In genomic region chr2:65783392-65783791, GRCm38 (mm10) we compare ENCODE assay signal across 29 mouse cellular contexts.
"Had no signal": no experiment of that assay in that cellular context is flagged by ENCODE, and none has a peak within 500 bp of the region (broad histone marks: within the 10 kb centered on the region; RNA-seq: fewer than 3 reads in every experiment).

No protein-coding gene starts in this region.

- H3K4me1 ChIP-seq: limb, embryonic 12.5 days; limb, embryonic 15.5 days; liver, embryonic 12.5 days; liver, embryonic 13.5 days; liver, embryonic 15.5 days; lung, embryonic 15.5 days; megakaryocyte, embryonic 14.5 days; midbrain, embryonic 10.5 days; midbrain, embryonic 12.5 days; midbrain, embryonic 13.5 days; midbrain, embryonic 15.5 days had no signal

- H3K4me3 ChIP-seq: limb, embryonic 10.5 days; limb, embryonic 12.5 days; limb, embryonic 13.5 days; limb, embryonic 15.5 days; liver, embryonic 12.5 days; liver, embryonic 13.5 days; liver, embryonic 15.5 days; lung, embryonic 15.5 days; megakaryocyte, embryonic 14.5 days; midbrain, embryonic 10.5 days; midbrain, embryonic 12.5 days; midbrain, embryonic 13.5 days; midbrain, embryonic 15.5 days; myocyte had no signal

- H3K27ac ChIP-seq: limb, embryonic 10.5 days; limb, embryonic 12.5 days; limb, embryonic 13.5 days; limb, embryonic 15.5 days; liver, embryonic 12.5 days; liver, embryonic 13.5 days; liver, embryonic 14.5 days; liver, embryonic 15.5 days; lung, embryonic 15.5 days; macrophage; midbrain, embryonic 10.5 days; midbrain, embryonic 12.5 days; midbrain, embryonic 13.5 days; midbrain, embryonic 15.5 days had no signal

- H3K36me3 ChIP-seq: limb, embryonic 10.5 days; limb, embryonic 12.5 days; limb, embryonic 13.5 days; limb, embryonic 15.5 days; liver, embryonic 12.5 days; liver, embryonic 13.5 days; liver, embryonic 15.5 days; lung, embryonic 15.5 days; midbrain, embryonic 10.5 days; midbrain, embryonic 12.5 days; midbrain, embryonic 13.5 days; midbrain, embryonic 15.5 days had no signal

- DNase-seq: left cerebral cortex, postnatal 4 days; liver; liver, embryonic 13.5 days; liver, postnatal 0 days; lung, adult 18-20 months; lung, adult 2 months; lung, embryonic 14.5 days; lung, postnatal 10 days; lung, postnatal 14 days; lung, postnatal 36 days; lung, postnatal 4 days; midbrain, embryonic 14.5 days had no signal

- H3K27me3 ChIP-seq: limb, embryonic 12.5 days; limb, embryonic 13.5 days; limb, embryonic 15.5 days; liver, embryonic 12.5 days; liver, embryonic 13.5 days; liver, embryonic 15.5 days; lung, embryonic 15.5 days; megakaryocyte, embryonic 14.5 days; midbrain, embryonic 12.5 days; midbrain, embryonic 13.5 days; midbrain, embryonic 15.5 days had no signal

- H3K4me2 ChIP-seq: limb, embryonic 12.5 days; limb, embryonic 13.5 days; limb, embryonic 15.5 days; liver, embryonic 11.5 days; liver, embryonic 12.5 days; liver, embryonic 13.5 days; liver, embryonic 15.5 days; lung, embryonic 14.5 days; lung, embryonic 15.5 days; midbrain, embryonic 11.5 days; midbrain, embryonic 12.5 days; midbrain, embryonic 13.5 days; midbrain, embryonic 15.5 days had no signal

- H3K9ac ChIP-seq: limb, embryonic 12.5 days; limb, embryonic 13.5 days; limb, embryonic 15.5 days; liver, embryonic 12.5 days; liver, embryonic 13.5 days; liver, embryonic 14.5 days; liver, embryonic 15.5 days; liver, postnatal 0 days; lung, embryonic 14.5 days; lung, embryonic 15.5 days; midbrain, embryonic 12.5 days; midbrain, embryonic 13.5 days; midbrain, embryonic 15.5 days had no signal

- H3K9me3 ChIP-seq: limb, embryonic 10.5 days; limb, embryonic 12.5 days; limb, embryonic 13.5 days; limb, embryonic 15.5 days; liver, embryonic 12.5 days; liver, embryonic 13.5 days; liver, embryonic 15.5 days; lung, embryonic 15.5 days; midbrain, embryonic 10.5 days; midbrain, embryonic 12.5 days; midbrain, embryonic 13.5 days; midbrain, embryonic 15.5 days had no signal
